In the genomic region with DNA sequence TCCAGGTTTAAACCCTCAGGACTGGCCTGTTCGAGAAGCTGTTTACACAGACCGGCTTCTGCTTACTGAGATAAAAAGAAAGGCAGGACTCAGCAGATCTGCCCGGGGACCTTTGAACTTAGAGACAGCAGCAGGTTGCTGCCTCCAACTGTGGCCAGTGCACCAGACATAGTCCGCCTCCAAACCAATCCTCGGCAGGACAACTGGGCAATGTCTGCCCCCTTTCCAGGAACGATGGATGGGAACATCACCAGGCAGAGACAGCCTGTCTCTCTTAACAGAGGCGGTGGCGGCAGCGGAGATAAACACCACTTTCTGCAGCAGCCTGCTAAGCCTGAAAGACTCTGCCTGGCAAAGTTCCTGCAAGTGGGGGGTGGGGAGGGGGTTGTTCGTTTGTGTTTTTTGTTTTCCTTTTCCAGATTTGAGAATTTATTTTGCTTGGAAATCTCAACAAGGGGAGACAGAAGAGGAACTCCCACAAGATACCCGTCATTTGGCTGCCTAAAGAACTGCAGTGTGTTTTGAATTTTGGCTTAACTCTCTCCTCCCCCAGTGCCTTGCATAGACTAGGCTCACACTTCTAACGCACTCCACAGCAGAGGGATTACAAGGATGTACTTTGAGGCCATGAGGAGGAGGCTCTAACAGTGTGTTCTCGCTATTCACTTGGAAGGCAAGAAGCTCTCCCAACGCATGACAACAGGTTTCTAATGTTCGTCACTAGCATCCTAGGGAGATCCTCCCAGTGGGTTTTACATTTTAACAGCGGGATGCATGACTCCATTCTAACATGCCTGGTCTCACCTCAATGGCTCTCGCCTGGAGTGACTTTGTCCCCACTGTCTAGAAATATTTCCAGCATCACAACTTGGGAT, we compare ENCODE assay signal across 8 mouse cellular contexts. TPM values are rescaled to one million over a fixed set of nuclear protein-coding genes. Genes with fewer than 3 reads are reported as not detected.
DNase-seq lines count a peak whose midpoint lies in the region; ATAC-seq and TF ChIP-seq lines count a peak whose summit lies in the region.

No protein-coding gene starts in this region.

- ATAC-seq in neural tube, embryonic 11.5 days (ENCODE audit: insufficient read depth, low FRiP score, low TSS enrichment), result no peak
- no peak for ATAC-seq in embryonic facial prominence, embryonic 13.5 days (ENCODE audit: insufficient number of reproducible peaks, insufficient read depth, low FRiP score, low TSS enrichment, low read depth)
- ATAC-seq in hindbrain, embryonic 11.5 days (ENCODE audit: low FRiP score), result no peak
- ATAC-seq in limb, embryonic 13.5 days (ENCODE audit: low FRiP score, low read depth), result no peak
- no peak for ATAC-seq in inflammation-experienced regulatory T-cells, adult 6 months
- no peak for ATAC-seq in megakaryocyte progenitor cell, adult 5-6 weeks (replicated peaks; ENCODE audit: poor library complexity)

- peaks cover 43% of the 10 kb centered on the region for H3K79me2 ChIP-seq in myocyte (ENCODE audit: control insufficient read depth, insufficient read depth)

- WGBS in neural tube, embryonic 11.5 days, result 19% methylated on average over 17 of the region's 17 CpGs
- WGBS in embryonic facial prominence, embryonic 13.5 days, result 9% methylated on average over 17 of the region's 17 CpGs
- 14% methylated on average over 17 of the region's 17 CpGs for WGBS in hindbrain, embryonic 11.5 days
- 16% methylated on average over 17 of the region's 17 CpGs for WGBS in limb, embryonic 13.5 days

- H3K4me2 ChIP-seq in neural tube, embryonic 11.5 days (ENCODE audit: low read depth), result peak overlapping the region; percentile 82
- peak overlapping the region; percentile 98 for H3K4me2 ChIP-seq in embryonic facial prominence, embryonic 13.5 days
- H3K4me2 ChIP-seq in hindbrain, embryonic 11.5 days (replicated peaks; ENCODE audit: low read depth, low read length), result peak overlapping the region; percentile 80
- H3K4me2 ChIP-seq in limb, embryonic 13.5 days (replicated peaks), result peak overlapping the region; percentile 97
- peak overlapping the region; percentile 75 for H3K4me2 ChIP-seq in myocyte (ENCODE audit: low read depth)

- H3K4me1 ChIP-seq in neural tube, embryonic 11.5 days (ENCODE audit: control insufficient read depth, insufficient read depth, low read length), result peaks cover 8% of the 10 kb centered on the region; the same call in 1 of the 2 replicates
- H3K4me1 ChIP-seq in embryonic facial prominence, embryonic 13.5 days, result peaks cover 33% of the 10 kb centered on the region
- H3K4me1 ChIP-seq in hindbrain, embryonic 11.5 days (replicated peaks; ENCODE audit: control insufficient read depth, insufficient read depth, low read length), result peaks cover 5% of the 10 kb centered on the region
- H3K4me1 ChIP-seq in limb, embryonic 13.5 days, result peaks cover 29% of the 10 kb centered on the region

- no peaks in the 10 kb centered on the region for H3K36me3 ChIP-seq in neural tube, embryonic 11.5 days (ENCODE audit: control insufficient read depth, insufficient read depth, low read length)
- H3K36me3 ChIP-seq in embryonic facial prominence, embryonic 13.5 days, result peaks cover 25% of the 10 kb centered on the region
- no peaks in the 10 kb centered on the region for H3K36me3 ChIP-seq in hindbrain, embryonic 11.5 days (ENCODE audit: control insufficient read depth, insufficient read depth, low read length)
- peaks cover 29% of the 10 kb centered on the region for H3K36me3 ChIP-seq in limb, embryonic 13.5 days
- H3K36me3 ChIP-seq in myocyte (ENCODE audit: control insufficient read depth, insufficient read depth), result peaks cover 10% of the 10 kb centered on the region

- H3ac ChIP-seq in myocyte (ENCODE audit: control insufficient read depth, insufficient read length), result peak overlapping the region; percentile 12

- peak overlapping the region; percentile 70; the same call in 1 of the 2 replicates for H3K4me3 ChIP-seq in neural tube, embryonic 11.5 days (ENCODE audit: low read depth, low read length)
- H3K4me3 ChIP-seq in embryonic facial prominence, embryonic 13.5 days, result peak overlapping the region; percentile 84
- no peak overlapping the region; the same call in 1 of the 2 replicates for H3K4me3 ChIP-seq in hindbrain, embryonic 11.5 days (ENCODE audit: low read depth, low read length)
- peak overlapping the region; percentile 83 for H3K4me3 ChIP-seq in limb, embryonic 13.5 days
- H3K4me3 ChIP-seq in myocyte, result peak overlapping the region; percentile 89

- no peak for TF ChIP-seq POLR2A in myocyte (IDR thresholded peaks at IDR 0.05; ENCODE audit: insufficient read length, low read depth)

- no peak overlapping the region for H3K9ac ChIP-seq in neural tube, embryonic 11.5 days (ENCODE audit: low read length)
- peak overlapping the region; percentile 88 for H3K9ac ChIP-seq in embryonic facial prominence, embryonic 13.5 days
- no peak overlapping the region for H3K9ac ChIP-seq in hindbrain, embryonic 11.5 days (ENCODE audit: low read depth, low read length)
- peak overlapping the region; percentile 89 for H3K9ac ChIP-seq in limb, embryonic 13.5 days

- DNase-seq in neural tube, embryonic 11.5 days (ENCODE audit: low spot score), result no peak
- no peak for DNase-seq in neural tube, embryonic 10.5 days (ENCODE audit: extremely low spot score, low spot score)
- DNase-seq in hindbrain, embryonic 11.5 days (ENCODE audit: low spot score), result no peak

- no peak overlapping the region for H3K27ac ChIP-seq in neural tube, embryonic 11.5 days (ENCODE audit: low read depth, low read length)
- peak overlapping the region; percentile 73 for H3K27ac ChIP-seq in embryonic facial prominence, embryonic 13.5 days
- H3K27ac ChIP-seq in hindbrain, embryonic 11.5 days (ENCODE audit: low read depth, low read length), result no peak overlapping the region
- H3K27ac ChIP-seq in limb, embryonic 13.5 days, result no peak overlapping the region

- H3K9me3 ChIP-seq in neural tube, embryonic 11.5 days (ENCODE audit: control insufficient read depth, low read length), result no peaks in the 10 kb centered on the region
- H3K9me3 ChIP-seq in embryonic facial prominence, embryonic 13.5 days, result no peaks in the 10 kb centered on the region
- no peaks in the 10 kb centered on the region for H3K9me3 ChIP-seq in hindbrain, embryonic 11.5 days (ENCODE audit: control insufficient read depth, low read length)
- no peaks in the 10 kb centered on the region for H3K9me3 ChIP-seq in limb, embryonic 13.5 days

- no peaks in the 10 kb centered on the region for H3K27me3 ChIP-seq in neural tube, embryonic 11.5 days (ENCODE audit: control insufficient read depth, insufficient read depth, low read length)
- H3K27me3 ChIP-seq in embryonic facial prominence, embryonic 13.5 days, result no peaks in the 10 kb centered on the region
- H3K27me3 ChIP-seq in hindbrain, embryonic 11.5 days (ENCODE audit: control insufficient read depth, insufficient read depth, low read length), result no peaks in the 10 kb centered on the region
- no peaks in the 10 kb centered on the region for H3K27me3 ChIP-seq in limb, embryonic 13.5 days
- no peaks in the 10 kb centered on the region for H3K27me3 ChIP-seq in myocyte (ENCODE audit: control insufficient read depth, insufficient read depth, insufficient read length)

RNA-seq across cellular contexts. Expression of gene Tpcn1, which starts 1.5 kb away (rescaled TPM):
- polyA plus RNA-seq in neural tube, embryonic 11.5 days (2014; fragmentation: Nextera tagmentation; extraction: Ambion mirVana), result 14.9 and 16.8 TPM in 2 replicates
- polyA plus RNA-seq in embryonic facial prominence, embryonic 13.5 days (2015; fragmentation: Nextera tagmentation; extraction: Ambion mirVana), result 21.0 and 22.3 TPM in 2 replicates
- 12.5 and 15.6 TPM in 2 replicates for polyA plus RNA-seq in hindbrain, embryonic 11.5 days (2014; fragmentation: Nextera tagmentation; extraction: Ambion mirVana)
- 23.7 and 24.0 TPM in 2 replicates for polyA plus RNA-seq in limb, embryonic 13.5 days (2015; fragmentation: Nextera tagmentation; extraction: Ambion mirVana)
- 88.7 TPM for polyA plus RNA-seq in myocyte (2012; fragmentation: generic; extraction: Trizol)
- 10 to 100 TPM in 2 of 3 experiments, 1 to 10 TPM in 1; 6.4 to 15.8 (median 12.6) TPM for polyA plus RNA-seq in inflammation-experienced regulatory T-cells, adult 6 months (2017; shearing (Covaris generic))
- 37.0 and 38.8 TPM in 2 replicates for total RNA-seq in megakaryocyte progenitor cell, adult 5-6 weeks (2015)
- 15.7 and 17.7 TPM in 2 replicates for total RNA-seq in megakaryocyte progenitor cell, adult 5-6 weeks (2017)

RNA-seq across cellular contexts. Expression of gene Iqcd, which starts 1.8 kb away (rescaled TPM):
- polyA plus RNA-seq in neural tube, embryonic 11.5 days (2014; fragmentation: Nextera tagmentation; extraction: Ambion mirVana), result 0.62 and 0.81 TPM in 2 replicates
- polyA plus RNA-seq in embryonic facial prominence, embryonic 13.5 days (2015; fragmentation: Nextera tagmentation; extraction: Ambion mirVana), result 0.60 and 0.80 TPM in 2 replicates
- polyA plus RNA-seq in hindbrain, embryonic 11.5 days (2014; fragmentation: Nextera tagmentation; extraction: Ambion mirVana), result 1.1 and 1.4 TPM in 2 replicates
- polyA plus RNA-seq in limb, embryonic 13.5 days (2015; fragmentation: Nextera tagmentation; extraction: Ambion mirVana), result 0.68 and 0.69 TPM in 2 replicates
- 0.91 TPM for polyA plus RNA-seq in myocyte (2012; fragmentation: generic; extraction: Trizol)
- polyA plus RNA-seq in inflammation-experienced regulatory T-cells, adult 6 months (2017; shearing (Covaris generic)), result under 1 TPM in 1 of 3 experiments, not detected in 2; 0.91 TPM
- total RNA-seq in megakaryocyte progenitor cell, adult 5-6 weeks (2015), result not detected in 2 replicates
- 0.81 and 1.1 TPM in 2 replicates for total RNA-seq in megakaryocyte progenitor cell, adult 5-6 weeks (2017)

RNA-seq across cellular contexts. Expression of gene Rita1, which starts 25.4 kb away (rescaled TPM):
- 12.3 and 13.2 TPM in 2 replicates for polyA plus RNA-seq in neural tube, embryonic 11.5 days (2014; fragmentation: Nextera tagmentation; extraction: Ambion mirVana)
- 16.2 and 17.6 TPM in 2 replicates for polyA plus RNA-seq in embryonic facial prominence, embryonic 13.5 days (2015; fragmentation: Nextera tagmentation; extraction: Ambion mirVana)
- 9.3 and 10.5 TPM in 2 replicates for polyA plus RNA-seq in hindbrain, embryonic 11.5 days (2014; fragmentation: Nextera tagmentation; extraction: Ambion mirVana)
- polyA plus RNA-seq in limb, embryonic 13.5 days (2015; fragmentation: Nextera tagmentation; extraction: Ambion mirVana), result 15.6 and 17.9 TPM in 2 replicates
- polyA plus RNA-seq in myocyte (2012; fragmentation: generic; extraction: Trizol), result 14.7 TPM
- 1 to 10 TPM; 2.1 to 3.5 (median 3.2) TPM for polyA plus RNA-seq in inflammation-experienced regulatory T-cells, adult 6 months (2017; shearing (Covaris generic))
- 2.0 and 2.3 TPM in 2 replicates for total RNA-seq in megakaryocyte progenitor cell, adult 5-6 weeks (2015)
- total RNA-seq in megakaryocyte progenitor cell, adult 5-6 weeks (2017), result 4.7 and 5.8 TPM in 2 replicates

RNA-seq across cellular contexts. Expression of gene Ddx54, which starts 25.6 kb away (rescaled TPM):
- 42.0 and 42.6 TPM in 2 replicates for polyA plus RNA-seq in neural tube, embryonic 11.5 days (2014; fragmentation: Nextera tagmentation; extraction: Ambion mirVana)
- 45.6 and 46.8 TPM in 2 replicates for polyA plus RNA-seq in embryonic facial prominence, embryonic 13.5 days (2015; fragmentation: Nextera tagmentation; extraction: Ambion mirVana)
- polyA plus RNA-seq in hindbrain, embryonic 11.5 days (2014; fragmentation: Nextera tagmentation; extraction: Ambion mirVana), result 25.9 and 32.4 TPM in 2 replicates
- polyA plus RNA-seq in limb, embryonic 13.5 days (2015; fragmentation: Nextera tagmentation; extraction: Ambion mirVana), result 46.5 and 47.2 TPM in 2 replicates
- 56.3 TPM for polyA plus RNA-seq in myocyte (2012; fragmentation: generic; extraction: Trizol)
- polyA plus RNA-seq in inflammation-experienced regulatory T-cells, adult 6 months (2017; shearing (Covaris generic)), result 10 to 100 TPM; 13.0 to 21.1 (median 13.4) TPM
- 11.8 and 13.3 TPM in 2 replicates for total RNA-seq in megakaryocyte progenitor cell, adult 5-6 weeks (2015)
- total RNA-seq in megakaryocyte progenitor cell, adult 5-6 weeks (2017), result 34.9 and 35.8 TPM in 2 replicates

RNA-seq across cellular contexts. Expression of gene Cfap73, which starts 47.1 kb away (rescaled TPM):
- not detected in 2 replicates for polyA plus RNA-seq in neural tube, embryonic 11.5 days (2014; fragmentation: Nextera tagmentation; extraction: Ambion mirVana)
- polyA plus RNA-seq in embryonic facial prominence, embryonic 13.5 days (2015; fragmentation: Nextera tagmentation; extraction: Ambion mirVana), result not detected in 2 replicates
- 0.54 and 0.82 TPM in 2 replicates for polyA plus RNA-seq in hindbrain, embryonic 11.5 days (2014; fragmentation: Nextera tagmentation; extraction: Ambion mirVana)
- polyA plus RNA-seq in limb, embryonic 13.5 days (2015; fragmentation: Nextera tagmentation; extraction: Ambion mirVana), result not detected in 2 replicates
- polyA plus RNA-seq in myocyte (2012; fragmentation: generic; extraction: Trizol), result not detected
- polyA plus RNA-seq in inflammation-experienced regulatory T-cells, adult 6 months (2017; shearing (Covaris generic)), result not detected
- not detected in 2 replicates for total RNA-seq in megakaryocyte progenitor cell, adult 5-6 weeks (2015)
- total RNA-seq in megakaryocyte progenitor cell, adult 5-6 weeks (2017), result not detected in 2 replicates

Comparison
In these comparisons a context has a peak if more than half of its experiments do, and no peak if none do; other contexts are left out.
1. H3K9ac ChIP-seq: peak in embryonic facial prominence, embryonic 13.5 days (single experiment) and limb, embryonic 13.5 days (single experiment); none in neural tube, embryonic 11.5 days (single experiment) and hindbrain, embryonic 11.5 days (single experiment).
2. Peak in every context shown above with its lines, with median percentiles within 50 percentile points of each other: H3K4me2 ChIP-seq.